Mouse (Mus musculus) c-Kit-positive CD71-positive TER-119-negative erythroid progenitor cells, embryonic 14.5 days (primary cell): ENCODE data around the gene Prr5.
"Not testable (repeated sequence)": the region's sequence is repeated elsewhere in the genome, so short reads cannot be mapped to it uniquely, and the experiment has no call there.

Source experiments
- DNase-seq: peaks from one replicate; pipeline ENCODE4 v3.0.0-alpha.2; 2013; ENCODE audit warnings: low read depth

Prr5 gene

DNA sequence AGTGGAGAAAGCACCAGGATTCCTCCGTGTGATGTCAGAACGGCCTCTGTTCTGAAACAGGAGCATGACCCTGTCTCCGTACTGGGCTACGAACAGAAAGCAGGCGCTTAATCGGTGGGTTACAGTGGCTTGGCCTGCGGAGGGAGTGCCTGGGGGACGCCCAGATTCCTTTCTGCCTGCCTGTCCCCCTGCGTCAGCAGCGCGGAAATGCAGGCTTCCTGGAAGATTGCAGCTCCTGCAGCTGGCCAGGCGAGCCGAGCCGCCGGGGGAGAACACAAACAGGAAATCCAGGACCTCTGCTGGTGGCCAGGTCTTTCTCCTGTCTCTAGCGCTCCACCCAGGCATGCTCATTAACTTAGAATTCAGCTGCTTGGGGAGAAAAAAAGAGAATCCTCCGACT, 45.3 kb downstream of the Prr5 start:
- no peak for DNase-seq

DNA sequence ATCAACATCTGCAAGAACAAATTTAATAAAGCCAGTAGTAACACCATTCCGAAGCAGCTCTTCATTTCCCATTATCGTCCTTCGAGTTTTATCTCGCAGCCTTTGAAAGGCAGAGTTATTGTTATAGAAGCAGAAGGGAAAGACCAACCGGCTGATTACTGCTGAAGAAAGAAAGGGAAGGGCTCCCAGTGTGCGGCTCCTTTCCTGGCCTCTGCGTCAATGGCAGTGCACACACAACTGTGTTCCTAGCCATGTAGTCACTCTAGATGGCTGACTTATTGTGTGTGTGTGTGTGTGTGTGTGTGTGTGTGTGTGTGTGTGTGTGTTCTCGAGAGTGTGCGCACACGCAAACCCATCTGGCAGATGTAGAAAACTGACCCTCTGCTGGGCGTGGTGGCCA, 45.7 kb downstream of the Prr5 start:
- no peak for DNase-seq

DNA sequence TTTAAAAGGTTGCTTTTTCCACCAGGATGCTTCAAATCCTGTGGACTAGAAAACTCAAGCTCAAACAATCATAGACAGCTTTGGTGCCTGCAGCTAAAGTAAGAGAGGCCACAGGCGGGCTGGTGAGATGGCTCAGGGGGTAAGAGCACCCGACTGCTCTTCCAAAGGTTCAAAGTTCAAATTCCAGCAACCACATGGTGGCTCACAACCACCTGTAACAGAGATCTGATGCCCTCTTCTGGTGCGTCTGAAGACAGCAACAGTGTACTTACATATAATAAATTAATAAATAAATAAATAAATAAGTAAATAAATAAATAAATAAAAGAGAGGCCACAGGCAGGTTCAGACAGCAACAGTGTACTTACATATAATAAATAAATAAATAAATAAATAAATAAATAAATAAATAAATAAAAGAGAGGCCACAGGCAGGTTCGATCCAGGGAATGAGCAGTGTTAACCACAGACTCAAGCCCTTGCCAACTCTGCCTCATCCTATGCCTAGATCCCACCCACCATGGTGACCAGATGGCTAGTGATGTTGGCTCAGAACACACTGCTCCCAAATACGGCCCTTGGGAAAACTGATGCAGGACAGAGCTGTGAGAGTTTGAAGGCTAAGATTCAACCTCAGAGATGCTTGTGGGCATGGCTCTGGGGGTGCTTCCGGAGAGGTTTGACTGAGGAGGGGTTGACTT, 48.3 kb downstream of the Prr5 start:
- not testable (repeated sequence) for DNase-seq

DNA sequence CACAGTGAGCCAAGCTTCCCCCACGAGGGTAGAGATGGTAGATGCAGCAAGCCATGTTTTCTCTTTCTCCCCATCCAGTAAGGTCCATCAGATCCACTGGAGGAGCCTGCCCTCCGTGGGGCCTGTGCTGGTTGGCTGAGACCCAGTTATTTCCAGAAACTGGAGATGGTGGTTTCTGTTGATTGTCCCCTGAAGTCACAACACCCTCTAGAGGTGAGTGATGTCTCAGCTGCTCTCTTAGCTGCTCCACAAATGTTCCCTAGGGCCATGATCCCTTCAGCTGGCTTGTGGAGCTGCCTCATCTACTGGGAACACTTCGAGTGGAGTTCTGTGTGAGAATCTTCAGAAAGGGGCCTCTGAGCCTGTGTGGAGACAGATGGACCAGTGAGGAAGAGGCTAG, 49.4 kb downstream of the Prr5 start:
- DNase-seq = no peak

DNA sequence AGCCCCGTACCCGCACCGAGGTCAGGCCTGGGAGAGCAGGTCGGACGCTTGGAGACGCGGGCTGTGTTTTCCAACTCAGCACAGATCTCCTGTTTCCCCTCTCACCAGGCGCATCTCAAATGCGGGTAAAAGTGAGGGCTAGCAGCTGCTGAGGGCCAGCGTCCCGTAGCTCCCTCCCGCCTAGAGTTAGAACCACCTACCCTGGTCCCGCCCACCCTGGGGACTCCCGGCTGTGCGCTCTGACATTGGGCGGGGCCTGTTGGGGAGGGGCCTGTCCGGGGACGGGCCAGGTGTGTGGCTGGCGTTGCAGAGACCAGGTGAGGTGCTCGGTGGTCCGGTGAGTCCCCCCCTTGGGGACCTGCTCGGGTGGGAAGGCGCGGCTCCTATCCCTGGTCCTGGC, 50.4 kb downstream of the Prr5 start, which contains the start of gene Arhgap8:
Gene Arhgap8 (plus strand): TSS at position 262 of the 400 bp plus-strand sequence.
- DNase-seq = no peak

DNA sequence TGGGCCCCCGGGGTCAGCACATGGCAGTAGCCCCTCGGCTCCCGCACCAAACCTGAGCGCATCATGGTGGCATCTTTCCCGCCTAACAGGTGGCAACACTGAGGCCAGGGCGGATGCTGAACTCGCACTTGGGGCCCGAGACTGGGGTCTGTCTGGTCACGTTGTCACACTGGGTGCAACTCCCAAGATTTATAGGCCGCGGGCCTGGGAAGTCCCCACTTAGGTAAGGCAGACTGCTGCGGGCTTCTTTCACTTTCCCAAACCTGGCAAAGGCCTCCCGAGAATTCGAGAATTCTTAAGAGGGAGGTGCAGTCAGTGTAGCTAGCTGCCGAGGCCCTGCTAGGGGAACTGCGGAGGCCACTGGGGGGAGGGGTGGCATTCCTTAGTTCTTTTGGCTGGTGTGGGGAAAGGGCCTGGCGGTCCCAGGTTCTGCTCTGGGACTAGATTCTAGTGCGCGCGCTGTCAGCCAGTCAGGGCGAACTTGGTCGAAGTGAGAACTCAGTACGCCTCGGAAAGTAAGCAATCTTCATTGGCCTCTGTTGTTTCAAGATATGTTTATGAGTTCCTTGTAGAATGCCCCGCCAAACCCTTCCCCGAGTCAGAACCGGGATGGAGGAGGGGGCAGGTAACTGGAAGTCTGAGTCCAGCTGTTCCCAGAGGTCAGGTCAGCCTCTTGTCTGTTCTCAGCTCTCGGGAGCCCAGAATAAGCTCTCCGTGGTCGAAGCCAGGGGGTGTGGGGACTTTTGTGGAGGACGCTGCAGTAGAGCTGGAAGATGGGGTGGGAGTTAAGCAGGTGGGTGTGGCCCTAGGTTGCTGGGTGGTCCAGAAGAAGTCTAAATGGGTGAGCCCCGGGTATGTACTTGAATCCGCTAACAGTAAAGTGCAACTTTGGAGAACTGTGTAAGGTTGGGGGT, 51.1 kb downstream of the Prr5 start:
- no peak for DNase-seq

DNA sequence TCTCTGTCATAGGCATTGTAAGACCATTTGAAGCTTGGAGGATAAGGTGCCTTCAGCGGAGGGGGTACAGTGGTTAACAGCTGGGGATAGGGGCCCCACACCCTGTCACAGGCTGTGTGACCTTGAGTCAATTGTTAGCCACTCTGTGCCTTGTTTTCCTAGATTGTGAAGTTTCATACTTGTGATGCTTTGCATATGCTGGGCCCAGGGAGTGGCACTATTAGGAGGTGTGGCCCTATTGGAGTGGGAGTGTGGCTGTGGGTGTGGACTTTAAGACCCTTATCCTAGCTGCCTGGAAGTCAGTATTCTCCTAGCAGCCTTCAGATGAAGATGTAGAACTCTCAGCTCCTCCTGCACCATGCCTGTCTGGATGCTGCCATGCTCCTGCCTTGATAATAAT, 54.2 kb downstream of the Prr5 start:
- DNase-seq = not testable (repeated sequence)

DNA sequence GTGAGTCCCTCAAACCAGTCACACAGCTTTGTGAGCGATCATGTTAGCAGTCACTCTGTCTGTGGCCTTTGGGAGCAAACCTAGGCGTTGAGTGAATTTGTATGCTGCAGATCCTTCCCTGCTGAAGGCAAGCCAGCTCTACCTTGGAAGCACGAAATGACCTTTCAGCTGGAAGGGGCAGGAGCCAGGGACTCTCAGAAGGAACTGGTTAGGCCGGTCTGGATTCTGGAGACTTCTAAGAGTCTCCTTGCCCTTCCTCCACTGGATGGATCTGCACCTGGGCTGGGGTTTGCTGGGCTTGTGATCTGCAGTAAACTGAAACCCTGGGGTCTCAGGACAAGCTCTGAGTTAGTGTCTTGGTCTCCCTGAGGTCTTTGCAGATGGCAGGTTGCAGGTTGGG, 54.8 kb downstream of the Prr5 start:
- DNase-seq = no peak

DNA sequence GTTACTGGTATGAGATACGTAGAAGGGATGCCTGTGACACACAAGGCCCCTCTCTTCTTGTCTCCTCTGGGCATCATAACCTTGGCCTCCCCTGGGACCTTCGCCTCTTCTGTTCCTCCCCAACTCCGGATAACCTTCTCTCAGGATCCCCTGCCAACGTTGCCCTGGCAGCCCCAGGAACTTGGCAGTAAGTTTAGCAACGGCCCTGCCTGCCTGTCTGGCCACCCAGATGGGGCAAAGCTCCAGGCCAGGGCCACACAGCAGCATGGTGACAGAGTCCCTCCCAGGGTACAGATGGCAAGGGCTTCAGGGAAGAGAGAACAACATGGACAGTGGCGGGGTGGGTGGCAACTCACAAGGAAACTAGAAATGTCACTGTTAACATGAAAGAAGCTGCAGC, 60.3 kb downstream of the Prr5 start:
- DNase-seq = no peak

DNA sequence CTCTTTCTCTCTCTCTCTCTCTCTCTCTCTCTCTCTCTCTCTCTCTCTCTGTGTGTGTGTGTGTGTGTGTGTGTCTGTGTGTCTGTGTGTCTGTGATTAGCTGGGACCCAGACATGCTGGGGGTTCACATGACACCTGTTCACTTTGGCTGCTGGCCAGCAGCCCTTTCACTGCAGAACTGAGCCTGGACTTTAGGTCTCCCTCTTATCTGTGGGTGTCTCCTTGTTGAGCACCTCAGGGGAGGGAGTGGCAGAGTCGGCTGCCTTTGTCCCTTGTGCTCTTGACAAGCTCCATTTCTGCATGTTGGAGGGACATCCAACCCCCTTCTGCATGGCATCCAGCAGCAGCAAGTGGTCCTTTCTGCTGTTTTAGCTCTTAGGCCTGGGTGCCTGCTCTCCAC, 61.5 kb downstream of the Prr5 start:
- no peak for DNase-seq

DNA sequence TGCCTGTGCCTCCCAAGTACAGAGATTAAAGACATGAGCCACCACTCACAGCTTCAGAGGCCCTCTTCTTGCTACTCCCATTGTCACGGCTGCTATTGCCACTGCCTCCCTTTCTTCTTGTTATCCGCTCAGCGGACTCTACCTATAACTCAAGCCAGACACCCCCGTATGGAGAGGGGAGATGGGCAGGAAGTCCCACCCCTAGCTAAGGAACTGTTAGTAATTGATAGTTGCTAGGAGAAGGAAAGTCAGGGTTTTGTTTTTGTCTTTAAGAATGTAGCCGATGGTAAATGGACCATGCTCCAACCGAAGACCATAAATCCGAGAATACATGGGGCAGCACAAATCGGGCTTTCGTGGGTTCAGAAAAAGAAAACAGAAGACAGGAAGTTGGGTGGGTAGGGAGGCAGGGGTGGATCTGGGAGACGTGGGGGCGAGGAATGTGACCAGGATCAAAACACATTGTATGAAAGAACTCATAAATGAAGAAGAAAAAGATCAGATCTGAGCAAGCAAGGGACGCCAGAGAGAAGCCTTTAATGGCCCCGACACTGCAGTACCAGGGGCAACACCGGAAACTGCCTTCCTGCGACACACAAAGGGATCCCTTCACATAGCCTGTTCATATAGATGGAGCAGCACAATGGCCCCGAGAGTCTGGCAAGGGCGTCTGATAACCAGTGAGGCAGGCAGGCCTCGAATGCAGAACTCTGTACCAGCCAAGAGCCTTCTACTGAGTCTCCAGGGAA, 62.4 kb downstream of the Prr5 start:
- no peak for DNase-seq

DNA sequence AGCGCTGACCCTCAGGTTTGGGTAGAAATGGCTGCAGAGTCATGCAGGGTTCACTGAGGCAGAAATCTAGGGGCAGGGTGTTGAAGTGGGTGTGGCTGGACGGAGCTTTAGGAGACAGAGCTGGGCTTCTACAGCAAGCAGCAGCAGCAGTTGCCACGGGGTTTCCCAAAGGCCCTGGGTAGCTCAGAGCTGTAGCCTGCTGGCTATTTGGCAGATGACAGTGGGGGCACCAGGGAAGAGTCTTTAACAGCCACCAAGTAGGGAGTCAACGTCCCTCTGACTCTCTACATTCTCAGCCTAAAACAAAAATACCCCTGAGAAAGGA, 63.0 kb downstream of the Prr5 start:
- no peak for DNase-seq

DNA sequence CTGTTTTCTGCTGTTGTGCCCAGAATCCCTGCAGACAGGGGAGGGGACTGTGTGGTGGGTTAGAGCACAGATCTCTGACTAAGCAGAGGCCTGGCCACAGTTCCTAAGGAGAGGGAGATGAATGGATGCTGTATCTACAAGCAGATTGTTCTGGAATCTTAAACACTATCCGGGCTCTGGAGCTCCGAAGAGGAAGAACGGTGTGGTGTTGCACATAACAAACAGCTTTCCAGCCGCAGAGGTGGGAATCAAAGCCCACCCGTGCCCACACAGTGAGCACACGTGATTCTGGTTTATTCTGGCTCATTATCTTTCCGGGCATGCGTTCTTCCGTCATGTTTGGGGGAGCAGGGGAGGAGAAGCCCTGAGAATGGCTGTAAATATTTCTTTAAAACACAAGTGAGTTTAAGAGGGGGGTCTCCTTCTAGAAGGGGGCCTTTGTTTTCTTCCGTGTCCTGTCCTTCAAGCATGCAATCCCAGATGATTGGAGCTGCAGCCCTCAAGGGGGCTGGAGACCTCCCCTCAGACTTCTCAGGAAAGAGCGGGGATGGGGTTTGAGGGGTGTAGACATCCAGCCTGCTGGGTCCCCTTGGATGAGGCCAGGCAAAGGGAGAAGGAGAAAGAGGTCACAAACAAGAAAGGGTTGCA, 67.0 kb downstream of the Prr5 start:
- DNase-seq = no peak

DNA sequence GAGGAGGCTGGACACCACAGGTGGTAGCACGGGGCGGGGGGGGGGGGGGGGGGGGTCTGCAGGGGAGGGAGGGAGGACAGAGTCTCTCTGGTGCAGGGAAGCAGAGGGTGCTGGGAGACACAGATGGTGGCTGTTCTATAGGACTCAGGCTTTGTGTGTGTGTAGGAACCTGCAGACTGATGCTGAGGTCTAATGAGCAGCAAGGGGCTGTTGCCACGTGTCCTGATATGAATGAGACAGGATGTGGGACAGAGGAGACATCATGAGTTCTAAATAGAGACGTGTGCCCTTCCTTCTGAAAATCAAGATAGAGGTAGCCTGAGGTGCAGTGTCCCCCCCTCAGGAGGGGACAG, 67.5 kb downstream of the Prr5 start:
- no peak for DNase-seq

DNA sequence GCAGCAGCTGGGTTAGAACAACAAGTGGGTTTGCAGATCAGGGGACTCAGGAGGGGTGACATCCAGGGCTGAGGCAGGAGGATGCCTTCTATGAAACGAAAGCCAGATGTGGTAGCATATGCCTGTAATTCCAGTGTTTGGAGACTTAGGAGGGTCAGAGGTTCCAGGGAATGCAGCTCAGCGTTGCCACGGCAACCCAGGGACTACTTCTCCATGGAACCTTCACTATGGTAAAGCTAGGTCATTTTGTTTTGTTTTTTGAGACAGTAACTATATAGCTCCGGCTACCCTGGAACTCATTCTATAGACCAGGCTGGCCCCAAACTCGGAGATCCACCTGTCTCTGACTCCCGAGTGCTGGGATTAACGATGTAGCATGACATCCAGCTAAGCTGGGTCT, 68.8 kb downstream of the Prr5 start:
- no peak for DNase-seq

DNA sequence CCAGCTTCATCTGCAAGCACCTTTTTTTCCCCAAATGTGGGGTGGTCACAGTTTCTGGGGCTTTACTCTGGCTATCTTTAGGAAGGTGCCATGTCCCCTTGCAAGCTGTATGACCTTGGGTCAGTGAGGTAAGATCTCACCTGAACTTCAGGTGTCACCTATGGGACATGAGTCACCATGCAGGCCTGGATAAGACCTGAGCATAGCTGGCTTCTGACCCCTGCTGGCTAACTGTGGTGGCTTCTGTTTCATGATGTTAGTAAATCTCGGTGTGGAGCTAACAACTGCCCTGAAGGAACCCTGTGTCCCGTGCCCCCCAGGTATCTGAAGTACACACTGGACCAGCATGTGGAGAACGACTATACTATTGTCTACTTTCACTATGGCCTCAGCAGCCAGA, 72.2 kb downstream of the Prr5 start:
- DNase-seq = no peak

DNA sequence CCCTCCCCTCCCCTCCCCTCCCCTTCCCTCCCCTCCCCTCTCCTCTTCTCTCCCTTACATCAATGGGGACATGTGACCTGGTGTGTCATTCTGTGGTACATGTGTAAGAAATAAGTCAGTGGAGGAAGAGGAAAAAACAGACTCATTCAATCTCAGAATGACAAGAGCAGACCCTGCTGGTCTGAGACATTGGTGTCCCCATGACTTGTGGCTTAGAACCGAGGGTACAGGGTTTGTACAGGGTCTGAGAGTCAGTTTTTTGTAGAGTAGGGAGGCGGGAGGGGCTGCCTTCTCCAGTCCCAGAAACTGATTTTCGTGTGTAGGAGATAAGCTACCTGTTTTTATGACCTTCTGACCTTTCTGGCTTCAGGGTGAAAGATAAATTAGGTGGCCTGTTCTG, 73.9 kb downstream of the Prr5 start:
- DNase-seq = no peak

DNA sequence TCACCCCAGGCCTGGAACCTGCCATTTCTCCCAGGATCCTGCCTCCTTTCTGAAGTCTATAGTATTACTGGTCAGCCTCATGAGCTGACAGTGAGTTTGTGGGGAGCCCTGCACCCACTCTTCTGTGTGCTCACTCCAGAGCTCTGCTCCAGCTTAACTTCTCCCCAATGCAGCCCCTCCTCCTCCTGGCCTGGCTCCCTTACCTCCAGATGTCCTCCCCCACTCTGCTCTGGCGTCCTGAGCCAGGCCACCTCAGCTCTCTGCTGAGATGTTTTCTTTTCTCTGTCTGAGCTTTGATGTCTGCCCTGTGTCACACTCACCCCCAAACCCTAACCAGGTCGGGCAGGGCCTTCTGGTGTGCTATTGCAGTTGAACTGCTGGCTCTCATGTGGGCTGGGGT, 74.9 kb downstream of the Prr5 start:
- no peak for DNase-seq

DNA sequence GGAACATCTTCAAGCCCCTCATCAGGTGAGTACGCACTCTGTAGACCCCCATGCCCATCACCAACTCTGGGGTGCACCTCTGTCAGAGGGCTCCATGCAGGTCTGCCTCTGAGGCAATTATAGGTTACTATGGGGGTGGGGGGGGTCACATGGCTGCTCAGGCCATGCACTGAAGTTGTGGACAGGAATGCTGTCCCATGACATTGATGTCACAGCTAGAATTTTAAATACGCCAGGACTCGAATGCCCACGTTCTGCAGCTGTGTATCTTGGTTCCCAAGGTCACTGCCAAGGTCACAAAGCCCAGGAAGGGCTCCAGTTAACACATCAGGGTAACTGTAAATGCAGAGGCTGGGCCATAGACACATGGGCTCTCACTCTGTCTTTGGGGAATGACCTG, 76.4 kb downstream of the Prr5 start:
- no peak for DNase-seq
